Mouse (Mus musculus) gastrocnemius, adult 18-20 months (tissue): ENCODE results near the gene Slc8b1. TPM values are rescaled to one million over a fixed set of nuclear protein-coding genes. Genes with fewer than 3 reads are reported as not detected.

Source experiments
- DNase-seq: peaks from one replicate; pipeline ENCODE4 v3.0.0; 2021; ENCODE audit warnings: low spot score
- total RNA-seq, 2 experiments: library from RNA; stranded (reverse); gene quantifications; 2 replicates each; pipeline ENCODE4 v1.2.3; 2021

Slc8b1 gene
- total RNA-seq, 2 experiments from 2014 or later, result 8.5 to 8.6 TPM

DNA sequence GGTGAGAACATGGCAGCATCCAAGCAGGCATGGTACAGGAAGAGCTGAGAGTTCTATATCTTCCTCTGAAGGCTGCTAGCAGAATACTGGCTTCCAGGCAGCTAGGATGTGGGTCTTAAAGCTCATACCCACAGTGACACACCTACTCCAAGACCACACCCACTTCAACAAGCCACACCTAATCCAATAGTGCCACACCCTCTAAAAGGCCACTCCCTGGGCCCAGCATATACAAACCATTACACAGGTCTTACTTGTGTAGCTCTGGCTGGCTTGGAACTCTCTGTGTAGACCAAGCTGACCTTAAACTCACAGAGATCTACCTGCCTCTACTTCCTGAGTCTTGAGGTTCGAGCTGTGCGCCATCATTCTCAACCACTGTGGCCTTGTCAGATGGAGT lies 13.8 kb downstream of the Slc8b1 start:
- DNase-seq, result no peak

- no peak for DNase-seq
Observed at GRCm38 (mm10) chr5:120525737-120526136, 14.8 kb downstream of the Slc8b1 start.

- DNase-seq, result no peak
Observed at GRCm38 (mm10) chr5:120526311-120526710, 15.3 kb downstream of the Slc8b1 start.

- DNase-seq, result no peak
Observed at GRCm38 (mm10) chr5:120527296-120527964, 16.5 kb downstream of the Slc8b1 start.

- DNase-seq, result no peak
Observed at GRCm38 (mm10) chr5:120531631-120532030, 20.7 kb downstream of the Slc8b1 start.

DNA sequence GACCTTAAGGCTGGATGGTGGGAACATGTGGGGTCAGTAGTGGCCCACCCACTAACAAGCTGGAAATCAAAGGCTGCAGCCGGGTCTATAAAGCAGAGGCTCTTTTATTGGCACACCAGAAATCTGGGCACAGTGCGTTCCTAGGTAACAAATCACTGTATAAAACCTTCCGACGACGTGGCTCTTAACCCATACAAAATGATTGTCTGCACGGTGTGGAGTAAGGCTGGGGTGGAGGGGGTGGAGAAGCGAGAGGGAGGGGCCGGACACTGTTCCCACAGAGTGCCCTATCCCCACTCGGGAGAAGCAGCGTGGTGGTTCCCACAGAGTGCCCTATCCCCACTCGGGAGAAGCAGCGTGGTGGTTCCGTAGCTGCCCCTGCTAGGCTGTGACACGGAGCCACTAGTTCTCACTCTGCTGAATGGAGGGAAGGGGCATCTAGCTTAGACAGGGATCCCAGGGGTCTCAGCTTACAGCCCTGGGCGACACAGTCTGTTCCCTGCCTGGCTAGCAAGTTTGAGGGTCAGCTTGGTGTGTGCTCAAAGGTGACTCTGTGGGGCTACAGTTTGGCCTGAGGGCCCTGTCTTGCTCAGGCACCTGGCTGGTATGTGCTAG lies 23.2 kb downstream of the Slc8b1 start:
- DNase-seq, result no peak

- no peak for DNase-seq
Observed at GRCm38 (mm10) chr5:120534686-120535075, 23.7 kb downstream of the Slc8b1 start.

- no peak for DNase-seq
Observed at GRCm38 (mm10) chr5:120536046-120536445, 25.1 kb downstream of the Slc8b1 start.

DNA sequence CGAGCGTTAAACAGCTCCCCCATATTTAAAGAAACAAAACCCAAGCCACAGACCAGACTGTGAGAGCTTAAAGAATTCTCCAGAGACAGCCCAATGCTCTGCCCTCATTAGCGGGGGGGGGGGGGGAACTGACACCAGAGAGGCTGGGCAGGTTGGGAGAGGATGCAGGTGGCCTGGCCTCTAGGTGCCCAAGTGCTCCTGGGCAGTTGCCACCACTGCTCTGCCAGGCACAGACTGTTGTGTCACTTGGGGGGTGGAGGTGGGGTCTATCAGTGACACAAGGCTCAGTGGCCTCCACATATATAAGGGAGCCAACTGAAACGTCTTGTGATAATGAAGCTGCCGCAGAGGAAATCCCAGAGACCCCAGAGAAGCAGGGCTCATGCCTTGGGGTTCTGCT lies 25.7 kb downstream of the Slc8b1 start:
- DNase-seq, result no peak

DNA sequence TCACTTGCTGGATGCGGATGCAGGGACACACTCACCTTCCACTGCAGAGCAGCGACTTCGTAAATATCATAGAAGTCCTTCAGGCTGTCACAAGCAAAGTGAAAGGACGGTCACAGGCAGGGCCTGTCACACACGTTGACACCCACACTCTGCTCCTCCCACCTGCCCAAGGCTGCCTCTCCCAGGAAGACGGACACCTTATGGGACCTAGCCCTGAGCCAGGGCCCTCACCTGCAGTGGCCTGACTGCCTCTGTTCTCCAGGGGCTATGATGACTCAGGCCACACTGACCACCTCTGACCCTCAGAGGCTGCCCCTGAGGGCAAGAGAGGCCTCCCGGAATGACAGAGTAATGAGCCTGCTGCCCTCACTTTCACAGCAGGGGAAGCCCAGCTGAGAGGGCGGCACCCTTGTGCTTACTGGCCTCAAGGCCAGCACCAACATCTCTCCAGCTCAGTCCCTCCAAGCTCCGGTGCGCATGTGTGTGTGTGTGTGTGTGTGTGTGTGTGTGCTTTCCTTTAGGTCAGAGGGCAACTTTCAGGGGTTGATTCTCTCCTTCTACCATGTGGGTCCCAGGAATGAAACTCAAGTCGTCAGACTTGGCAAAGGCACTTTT lies 37.4 kb downstream of the Slc8b1 start:
- DNase-seq, result no peak

GRCm38 (mm10) chr5:120550137-120550536 lies 39.2 kb downstream of the Slc8b1 start:
- DNase-seq, result no peak

GRCm38 (mm10) chr5:120550673-120551072 lies 39.7 kb downstream of the Slc8b1 start:
- no peak for DNase-seq

DNA sequence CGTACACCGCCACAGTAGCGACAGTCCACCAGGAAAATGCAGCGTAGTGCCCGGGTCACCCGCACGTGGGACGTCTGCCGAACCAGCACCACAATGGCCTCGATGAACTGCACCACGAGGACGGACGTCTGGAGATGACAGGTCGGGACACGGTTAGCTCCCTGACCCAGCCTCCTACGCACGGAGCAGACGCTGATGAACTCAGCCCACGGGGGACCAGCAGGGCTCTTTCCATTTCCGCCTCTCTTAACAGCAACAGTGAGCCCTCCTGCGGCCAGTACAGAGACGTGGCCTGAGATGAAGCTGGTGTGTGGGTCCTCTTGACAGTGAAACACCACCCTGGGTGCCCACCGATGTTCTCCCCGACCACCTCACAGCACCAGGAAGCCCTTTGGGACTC lies 44.9 kb downstream of the Slc8b1 start:
- DNase-seq, result no peak

DNA sequence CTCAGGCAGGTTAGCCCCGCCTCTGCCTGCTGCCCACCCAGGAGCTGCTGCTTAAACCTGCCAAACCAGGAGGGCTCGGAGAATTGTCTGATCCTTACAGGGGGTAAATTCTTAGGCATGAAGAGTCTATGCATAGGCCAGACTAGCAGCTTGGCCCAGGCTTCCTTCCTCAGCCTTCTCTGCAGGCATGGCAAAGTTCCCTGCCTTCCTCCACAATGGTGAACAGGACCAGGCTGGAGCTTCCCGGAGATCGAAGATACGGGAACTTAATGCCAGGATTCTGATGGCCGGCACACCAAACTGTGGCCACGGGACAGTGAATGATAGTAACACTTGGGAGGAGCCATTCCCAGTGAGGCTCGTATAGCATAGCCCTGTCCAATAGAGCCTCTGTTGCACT lies 47.1 kb downstream of the Slc8b1 start:
- no peak for DNase-seq

DNA sequence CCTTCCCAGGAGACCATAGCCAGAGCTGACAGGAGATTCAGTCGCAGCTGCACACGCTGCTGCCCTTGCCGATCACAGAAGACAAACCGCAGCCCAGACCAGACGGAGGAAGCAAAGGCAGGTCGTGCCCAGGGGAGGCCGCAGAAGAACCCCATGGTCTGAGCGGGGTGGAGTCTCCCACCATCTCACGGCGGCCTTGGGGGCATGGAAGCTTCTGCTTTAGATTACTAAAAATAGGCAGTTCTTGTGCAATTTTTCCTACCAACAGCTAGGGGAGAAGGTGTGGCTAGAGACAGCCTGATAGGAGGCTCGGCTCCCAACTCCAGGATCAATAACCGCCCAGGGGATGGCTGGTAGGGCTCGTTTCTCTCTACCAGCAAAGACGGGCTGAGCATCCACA lies 47.8 kb downstream of the Slc8b1 start:
- no peak for DNase-seq

DNA sequence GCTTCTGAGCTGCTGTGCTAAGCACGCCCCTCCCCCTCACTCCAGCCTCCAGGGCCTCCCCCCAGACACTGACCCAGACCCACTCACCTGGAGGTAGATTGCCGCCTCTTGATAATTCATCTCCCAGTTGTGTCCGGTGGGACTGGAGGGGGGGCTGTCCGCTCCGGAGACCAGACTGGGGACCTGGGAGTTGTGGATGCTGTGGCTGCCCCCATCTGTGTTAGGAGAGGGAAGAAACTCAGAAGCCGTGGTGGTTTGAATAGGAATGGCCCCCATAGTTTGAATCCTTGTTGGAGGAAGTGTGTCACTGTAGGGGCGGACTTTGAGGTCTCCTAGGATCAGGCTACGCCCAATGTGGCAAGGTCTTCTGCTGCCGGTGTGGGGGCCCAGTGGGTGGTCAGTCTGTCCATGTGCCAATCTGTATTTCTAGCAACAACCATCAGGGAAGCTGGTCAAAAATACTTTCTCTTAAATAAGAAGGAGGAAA lies 49.2 kb downstream of the Slc8b1 start:
- no peak for DNase-seq

DNA sequence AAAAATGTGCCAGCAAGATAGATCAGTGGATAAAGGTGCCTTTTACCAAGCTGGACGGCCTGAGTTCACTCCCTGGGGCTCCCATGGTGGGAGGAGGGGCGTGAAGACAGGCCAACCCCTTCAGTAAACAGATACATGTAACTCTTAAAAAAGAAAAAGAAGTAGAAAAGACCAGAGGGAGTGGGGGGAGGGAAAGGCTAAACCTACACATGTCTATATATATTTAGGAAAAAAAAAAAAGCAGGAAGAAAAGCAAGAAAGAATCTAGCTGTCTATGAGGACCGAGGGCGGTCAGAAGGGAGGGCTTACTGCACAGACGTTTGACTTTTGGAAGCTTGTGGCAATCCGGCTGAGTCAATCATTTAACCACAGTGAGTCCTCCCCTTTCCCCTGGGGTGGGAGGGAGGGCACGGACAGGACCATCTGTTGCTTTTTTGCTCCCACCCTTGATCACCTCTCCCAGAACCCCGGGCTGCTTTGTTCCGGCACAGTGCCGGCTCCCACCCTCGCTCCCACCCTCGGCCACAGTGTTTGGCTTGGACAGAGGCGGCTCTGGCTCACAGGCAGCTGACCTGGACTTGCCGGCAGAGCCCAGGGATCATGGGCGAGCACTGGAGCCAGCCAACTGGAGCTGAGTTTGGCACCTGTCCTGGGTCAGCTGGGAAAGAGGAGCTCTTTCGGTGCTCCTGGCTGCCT lies 49.8 kb downstream of the Slc8b1 start:
- DNase-seq, result peak; percentile 92

DNA sequence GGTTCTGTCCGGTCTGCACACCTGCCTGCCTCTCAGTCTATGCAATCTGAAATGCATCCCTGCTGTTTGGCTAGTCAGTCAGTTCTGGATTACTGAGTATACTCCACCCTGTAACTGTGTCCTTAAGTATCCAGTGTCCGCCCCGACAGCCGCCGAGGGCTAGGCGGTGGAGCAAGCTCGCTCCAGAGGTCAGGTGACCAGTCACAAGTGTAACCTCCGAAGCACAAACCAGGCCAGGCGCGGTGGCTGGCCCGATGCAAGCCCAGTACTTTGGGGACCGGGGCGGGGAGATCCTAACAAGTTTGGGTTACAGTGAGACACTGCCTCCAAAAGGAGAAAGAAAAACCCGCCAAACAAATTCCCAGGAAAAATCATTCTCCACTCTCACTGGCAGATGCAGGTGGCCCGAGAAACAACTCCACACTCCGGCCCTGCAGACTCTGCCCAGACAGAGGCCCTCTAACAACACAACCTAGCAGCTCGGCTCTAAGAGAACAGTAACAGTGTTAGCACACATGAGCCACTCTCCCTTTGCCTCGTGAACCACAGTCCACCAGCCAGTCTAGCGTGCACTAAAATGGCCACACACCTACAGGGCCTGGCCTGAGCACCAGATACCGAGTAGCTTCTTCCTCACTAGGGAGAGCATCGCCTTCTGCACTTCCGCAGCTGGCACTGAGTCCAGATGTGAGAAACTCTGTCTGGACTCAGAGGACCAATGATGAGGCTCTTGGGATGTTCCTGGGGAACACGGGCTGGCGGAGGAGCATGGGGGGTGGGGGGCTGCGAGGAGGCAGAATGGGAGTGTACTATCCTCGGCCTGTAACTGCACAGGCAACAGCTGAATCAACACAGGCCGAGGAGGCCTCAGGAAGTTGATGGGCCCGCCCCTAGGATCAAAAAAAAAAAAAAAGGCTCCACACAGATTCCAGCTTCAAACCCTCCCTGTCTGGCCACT lies 52.3 kb downstream of the Slc8b1 start:
- DNase-seq, result peak; percentile 91

DNA sequence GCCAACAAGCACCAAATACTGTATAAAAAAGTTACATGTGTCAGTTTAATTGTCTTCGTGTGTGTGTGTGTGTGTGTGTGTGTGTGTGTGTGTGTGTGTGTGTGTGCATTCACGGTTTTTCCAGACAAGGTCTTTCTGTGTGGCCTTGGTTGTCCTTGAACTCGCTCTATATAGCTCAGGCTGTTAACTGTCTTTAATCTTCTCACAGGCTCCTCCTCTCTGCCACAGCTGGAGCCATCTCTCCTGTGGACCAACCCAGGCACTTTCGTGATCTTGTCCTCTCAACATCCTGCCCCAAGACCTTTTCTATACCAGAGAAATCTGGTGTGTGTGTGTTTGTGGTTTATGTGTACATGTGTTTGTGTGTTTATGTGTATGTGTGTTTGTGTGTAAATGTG lies 52.9 kb downstream of the Slc8b1 start:
- DNase-seq, result no peak

DNA sequence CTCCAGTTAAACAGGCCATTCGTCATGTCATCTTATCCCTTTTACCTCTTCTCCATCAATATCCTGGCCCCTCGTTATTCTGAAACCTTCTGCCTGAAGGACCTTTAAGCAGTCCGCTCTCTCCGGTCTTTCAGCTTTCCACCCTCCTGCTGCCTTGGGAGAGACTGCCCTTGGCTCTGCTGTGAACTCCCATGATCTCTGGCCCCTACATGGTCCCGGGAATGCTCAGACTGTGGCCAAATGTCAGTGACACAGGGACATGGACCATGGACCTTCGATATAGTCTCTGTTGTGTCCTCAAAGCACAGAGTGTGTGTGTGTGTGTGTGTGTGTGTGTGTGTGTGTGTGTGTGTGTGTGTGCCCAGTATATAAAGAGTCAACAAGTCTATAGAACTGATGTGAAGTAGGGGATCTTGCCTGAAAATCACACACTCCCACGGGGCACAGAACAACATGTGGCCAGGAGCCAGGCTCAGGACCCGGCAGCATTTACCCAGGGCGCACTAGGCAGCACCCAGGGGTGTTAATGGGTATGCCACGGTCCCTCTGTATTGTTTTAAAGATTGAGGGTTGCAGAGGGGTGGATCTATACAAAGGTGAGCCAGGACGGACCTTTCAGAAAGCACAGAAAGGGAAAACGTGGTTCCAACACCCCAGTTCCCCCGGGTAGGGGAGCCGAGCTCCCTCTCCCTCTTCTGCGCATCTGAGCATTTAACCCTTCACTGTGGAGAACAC lies 54.4 kb downstream of the Slc8b1 start:
- no peak for DNase-seq
